Mouse (Mus musculus) lung, embryonic 16.5 days (tissue): ENCODE measurements at regions not wholly inside any gene's neighbourhood (a gene's known extent, or its start where the extent isn't known, plus 50 kb on each side); places are given as distances from the start of the nearest gene placed in this dataset.

Source experiments
- ATAC-seq: fragments of 200-750 bp; cut with Nextera tagmentation; 2 replicates; pipeline ENCODE4 v1.8.0; 2017; ENCODE audit warnings: low read depth, mild to moderate bottlenecking, moderate library complexity
- H3K27ac ChIP-seq: fragments of 300-500 bp; sonication (generic); 2 replicates; pipeline ENCODE4 v1.5.1; 2014; ENCODE audit warnings: mild to moderate bottlenecking, control low read depth, low read length
- H3K27me3 ChIP-seq: fragments of 300-500 bp; sonication (generic); 2 replicates; pipeline ENCODE4 v1.6.1; 2014; ENCODE audit warnings: low read depth, low read length, mixed read lengths; ENCODE audit not compliant: control insufficient read depth, insufficient read depth
- H3K36me3 ChIP-seq: fragments of 300-500 bp; sonication (generic); 2 replicates; pipeline ENCODE4 v1.6.1; 2014; ENCODE audit warnings: low read length; ENCODE audit not compliant: control insufficient read depth, insufficient read depth
- H3K4me1 ChIP-seq: fragments of 300-500 bp; sonication (generic); replicated peaks from 2 replicates; pipeline ENCODE4 v1.6.1; 2014; ENCODE audit warnings: low read length, mixed read lengths; ENCODE audit not compliant: control insufficient read depth, insufficient read depth
- H3K4me2 ChIP-seq: fragments of 300-500 bp; sonication (generic); 2 replicates; pipeline ENCODE4 v1.6.1; 2014; ENCODE audit warnings: low read depth, low read length, control low read depth
- H3K4me3 ChIP-seq: fragments of 300-500 bp; sonication (generic); 2 replicates; pipeline ENCODE4 v1.5.1; 2014; ENCODE audit warnings: mild to moderate bottlenecking, low read length, control low read depth
- H3K9ac ChIP-seq: fragments of 300-500 bp; sonication (generic); 2 replicates; pipeline ENCODE4 v1.6.1; 2014; ENCODE audit warnings: low read length, control low read depth
- H3K9me3 ChIP-seq: fragments of 300-500 bp; sonication (generic); 2 replicates; pipeline ENCODE4 v1.6.1; 2016; ENCODE audit warnings: low read length; ENCODE audit not compliant: control insufficient read depth
- WGBS: fragments of 180-500 bp; shearing (Covaris S2); extraction: QIAGEN DNeasy Blood & Tissue Kit; methylation state at CpG from one replicate; pipeline ENCODE4 v1.1.7; 2014; 5-methylcytosine and 5-hydroxymethylcytosine counted together

- Histone ChIP-seq H3K27ac (no peak overlapping the region), H3K27me3 (no peaks in the 10 kb centered on the region), H3K4me3 (no peak overlapping the region), H3K4me1 (no peaks in the 10 kb centered on the region), H3K36me3 (no peaks in the 10 kb centered on the region), H3K4me2 (no peak overlapping the region), H3K9ac (no peak overlapping the region), H3K9me3 (no peaks in the 10 kb centered on the region)
- ATAC-seq: no peak
- 22% methylated on average over 1 of the region's 1 CpGs for WGBS
These were observed 84.9 kb downstream of the Arl6ip6 start for GRCm38 (mm10) chr2:53276435-53276834.

GRCm38 (mm10) chr2:53301712-53302423 is 110.3 kb downstream of the Arl6ip6 start:
- Histone ChIP-seq H3K9ac (no peak overlapping the region), H3K27me3 (no peaks in the 10 kb centered on the region), H3K27ac (no peak overlapping the region), H3K4me3 (no peak overlapping the region), H3K36me3 (no peaks in the 10 kb centered on the region), H3K4me2 (no peak overlapping the region), H3K9me3 (no peaks in the 10 kb centered on the region), H3K4me1 (no peaks in the 10 kb centered on the region)
- WGBS: 45% methylated on average over 2 of the region's 2 CpGs
- peak; percentile 87 for ATAC-seq

- Histone ChIP-seq H3K9me3 (no peaks in the 10 kb centered on the region), H3K27me3 (no peaks in the 10 kb centered on the region), H3K9ac (no peak overlapping the region), H3K36me3 (no peaks in the 10 kb centered on the region), H3K4me1 (no peaks in the 10 kb centered on the region), H3K4me3 (no peak overlapping the region), H3K27ac (no peak overlapping the region), H3K4me2 (no peak overlapping the region)
- no peak for ATAC-seq
- 31% methylated on average over 6 of the region's 6 CpGs for WGBS
These were observed 139.2 kb downstream of the Arl6ip6 start for GRCm38 (mm10) chr2:53330680-53331079.

GRCm38 (mm10) chr2:53359026-53359425 is 167.5 kb downstream of the Arl6ip6 start:
- no peak overlapping the region for H3K9ac ChIP-seq
- H3K4me2 ChIP-seq: no peak overlapping the region
- no peak for ATAC-seq
- H3K27ac ChIP-seq: no peak overlapping the region
- H3K36me3 ChIP-seq: no peaks in the 10 kb centered on the region
- WGBS: 50% methylated on average over 2 of the region's 2 CpGs
- no peaks in the 10 kb centered on the region for H3K4me1 ChIP-seq
- H3K9me3 ChIP-seq: no peaks in the 10 kb centered on the region
- no peak overlapping the region for H3K4me3 ChIP-seq
- H3K27me3 ChIP-seq: no peaks in the 10 kb centered on the region

- Histone ChIP-seq H3K36me3 (no peaks in the 10 kb centered on the region), H3K9ac (no peak overlapping the region), H3K4me2 (no peak overlapping the region), H3K27me3 (no peaks in the 10 kb centered on the region), H3K4me3 (no peak overlapping the region), H3K4me1 (no peaks in the 10 kb centered on the region), H3K9me3 (no peaks in the 10 kb centered on the region), H3K27ac (no peak overlapping the region)
- ATAC-seq: peak; percentile 80
- 5% methylated on average over 1 of the region's 1 CpGs for WGBS
These were observed 190.8 kb downstream of the Arl6ip6 start for GRCm38 (mm10) chr2:53382348-53382747.

- no peaks in the 10 kb centered on the region for H3K4me1 ChIP-seq
- no peak for ATAC-seq
These were observed 193.1 kb downstream of the Arl6ip6 start for GRCm38 (mm10) chr2:53384545-53385176.

GRCm38 (mm10) chr2:53388652-53389051 is 197.1 kb downstream of the Arl6ip6 start:
- no peak overlapping the region for H3K9ac ChIP-seq
- no peak for ATAC-seq
- no peaks in the 10 kb centered on the region for H3K9me3 ChIP-seq
- H3K27ac ChIP-seq: no peak overlapping the region
- WGBS: 76% methylated on average over 3 of the region's 3 CpGs
- no peak overlapping the region for H3K4me2 ChIP-seq
- H3K4me3 ChIP-seq: no peak overlapping the region
- H3K4me1 ChIP-seq: no peaks in the 10 kb centered on the region
- no peaks in the 10 kb centered on the region for H3K36me3 ChIP-seq
- no peaks in the 10 kb centered on the region for H3K27me3 ChIP-seq

More at GRCm38 (mm10) chr2:53384545-53385176, 193.1 kb downstream of the Arl6ip6 start:
- Histone ChIP-seq H3K36me3 (no peaks in the 10 kb centered on the region), H3K9me3 (no peaks in the 10 kb centered on the region), H3K9ac (no peak overlapping the region), H3K4me2 (no peak overlapping the region), H3K4me3 (no peak overlapping the region), H3K27ac (no peak overlapping the region), H3K27me3 (no peaks in the 10 kb centered on the region)
- WGBS: 83% methylated on average over 8 of the region's 8 CpGs

GRCm38 (mm10) chr2:53414471-53414870 is 222.9 kb downstream of the Arl6ip6 start:
- Histone ChIP-seq H3K27me3 (no peaks in the 10 kb centered on the region), H3K4me1 (no peaks in the 10 kb centered on the region), H3K4me3 (no peak overlapping the region), H3K9ac (no peak overlapping the region), H3K4me2 (no peak overlapping the region), H3K36me3 (no peaks in the 10 kb centered on the region), H3K9me3 (no peaks in the 10 kb centered on the region), H3K27ac (no peak overlapping the region)
- ATAC-seq: no peak
- WGBS: 72% methylated on average over 2 of the region's 2 CpGs

- no peaks in the 10 kb centered on the region for H3K9me3 ChIP-seq
- H3K4me2 ChIP-seq: no peak overlapping the region
- WGBS: 72% methylated on average over 5 of the region's 5 CpGs
- no peaks in the 10 kb centered on the region for H3K27me3 ChIP-seq
- no peak overlapping the region for H3K4me3 ChIP-seq
- H3K36me3 ChIP-seq: no peaks in the 10 kb centered on the region
- no peaks in the 10 kb centered on the region for H3K4me1 ChIP-seq
- ATAC-seq: no peak
- H3K9ac ChIP-seq: no peak overlapping the region
- H3K27ac ChIP-seq: no peak overlapping the region
These were observed 245.7 kb downstream of the Arl6ip6 start for GRCm38 (mm10) chr2:53437046-53437815.
